Mouse (Mus musculus): Measurements from ENCODE around the gene Acmsd. TPM values are rescaled to one million over a fixed set of nuclear protein-coding genes. Genes with fewer than 3 reads are reported as not detected.
"Not testable (repeated sequence)": the region's sequence is repeated elsewhere in the genome, so short reads cannot be mapped to it uniquely, and the experiment has no call there.

Gene Acmsd
- polyA plus RNA-seq, 1 experiment from 2014 or later = 8.5 TPM

GRCm38 (mm10) chr1:127750401-127751102 is 21.3 kb downstream of the Acmsd start:
- Histone ChIP-seq H3K27ac (no peak overlapping the region), H3K4me2 (no peak overlapping the region), H3K4me1 (peaks cover 28% of the 10 kb centered on the region), H3K27me3 (replicated peaks) (no peaks in the 10 kb centered on the region), H3K36me3 (no peaks in the 10 kb centered on the region), H3K9ac (no peak overlapping the region), H3K4me3 (no peak overlapping the region), H3K9me3 (replicated peaks) (no peaks in the 10 kb centered on the region)
- WGBS (ENCODE audit: insufficient replicate concordance) = 76% methylated on average over 11 of the region's 11 CpGs
- ATAC-seq = no peak

- Histone ChIP-seq H3K27ac (peak overlapping the region; percentile 97), H3K9ac (peak overlapping the region; percentile 72), H3K4me1 (peaks cover 64% of the 10 kb centered on the region), H3K27me3 (replicated peaks) (no peaks in the 10 kb centered on the region), H3K9me3 (replicated peaks) (no peaks in the 10 kb centered on the region), H3K4me2 (peak overlapping the region; percentile 70), H3K36me3 (no peaks in the 10 kb centered on the region), H3K4me3 (no peak overlapping the region)
- ATAC-seq = no peak
- WGBS (ENCODE audit: insufficient replicate concordance) = 46% methylated on average over 4 of the region's 4 CpGs
These were observed 26.6 kb downstream of the Acmsd start for GRCm38 (mm10) chr1:127755806-127756205.

GRCm38 (mm10) chr1:127756331-127757163 is 27.3 kb downstream of the Acmsd start:
- ATAC-seq = peak; percentile 99
- no peaks in the 10 kb centered on the region for H3K36me3 ChIP-seq
- peak overlapping the region; percentile 72 for H3K9ac ChIP-seq
- no peaks in the 10 kb centered on the region for H3K27me3 ChIP-seq (replicated peaks)
- H3K9me3 ChIP-seq (replicated peaks) = no peaks in the 10 kb centered on the region
- H3K4me2 ChIP-seq = peak overlapping the region; percentile 70
- WGBS (ENCODE audit: insufficient replicate concordance) = 14% methylated on average over 5 of the region's 5 CpGs
- H3K4me3 ChIP-seq = peak overlapping the region; percentile 45
- H3K27ac ChIP-seq = peak overlapping the region; percentile 97
- H3K4me1 ChIP-seq = peaks cover 64% of the 10 kb centered on the region

DNA sequence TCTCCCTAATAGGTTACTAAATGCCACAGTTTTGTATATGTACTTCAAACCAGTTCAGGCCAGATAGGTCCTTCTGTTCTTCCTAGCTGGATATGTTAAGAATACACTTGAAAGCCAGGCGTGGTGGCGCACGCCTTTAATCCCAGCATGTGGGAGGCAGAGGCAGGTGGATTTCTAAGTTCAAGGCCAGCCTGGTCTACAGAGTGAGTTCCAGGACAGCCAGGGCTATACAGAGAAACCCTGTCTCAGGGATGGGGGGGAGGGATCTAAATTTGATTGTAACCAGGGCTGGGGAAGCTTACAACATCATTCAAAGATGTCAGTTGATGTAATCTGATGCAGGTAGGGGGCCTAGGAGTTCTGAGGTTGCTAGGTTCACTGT is 27.9 kb downstream of the Acmsd start:
- 0 out of 2 replicates have a peak, but pooled peaks have one; percentile 7 for ATAC-seq
- H3K4me3 ChIP-seq = peak overlapping the region; percentile 45
- peak overlapping the region; percentile 72 for H3K9ac ChIP-seq
- H3K36me3 ChIP-seq; H3K27me3 ChIP-seq (replicated peaks); H3K9me3 ChIP-seq (replicated peaks): not testable (repeated sequence)
- WGBS (ENCODE audit: insufficient replicate concordance) = 60% methylated on average over 3 of the region's 3 CpGs
- H3K27ac ChIP-seq = peak overlapping the region; percentile 97
- peaks cover 62% of the 10 kb centered on the region for H3K4me1 ChIP-seq
- peak overlapping the region; percentile 70 for H3K4me2 ChIP-seq

DNA sequence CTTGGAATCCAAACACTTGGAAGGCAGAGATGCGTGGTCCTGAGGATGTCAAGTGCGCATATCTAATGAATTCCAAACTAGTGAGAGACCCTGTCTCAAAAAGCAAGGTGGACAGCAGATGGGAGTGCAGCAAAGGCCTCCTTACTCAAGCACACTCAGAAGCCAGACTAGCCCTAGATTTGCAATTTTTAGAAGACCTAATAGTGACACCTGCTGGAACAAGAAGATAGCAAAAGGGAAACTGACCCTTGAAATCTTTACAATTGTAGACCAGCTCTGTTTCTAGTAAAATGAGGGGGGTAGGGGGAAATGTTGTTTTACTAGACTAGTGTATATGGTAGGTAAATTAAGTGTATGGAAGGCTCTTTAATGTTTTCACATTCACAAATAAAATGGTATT is 36.3 kb downstream of the Acmsd start:
- no peak overlapping the region for H3K4me3 ChIP-seq
- no peak overlapping the region for H3K27ac ChIP-seq
- H3K27me3 ChIP-seq (replicated peaks) = no peaks in the 10 kb centered on the region
- H3K4me1 ChIP-seq = peaks cover 3% of the 10 kb centered on the region; the same call in 1 of the 2 replicates
- no peaks in the 10 kb centered on the region for H3K9me3 ChIP-seq (replicated peaks)
- WGBS (ENCODE audit: insufficient replicate concordance) = 63% methylated on average over 2 of the region's 2 CpGs
- no peak overlapping the region for H3K9ac ChIP-seq
- no peaks in the 10 kb centered on the region for H3K36me3 ChIP-seq
- no peak overlapping the region for H3K4me2 ChIP-seq
- peak; percentile 51; the same call in 1 of the 2 replicates for ATAC-seq

- Histone ChIP-seq H3K36me3 (peaks cover 5% of the 10 kb centered on the region), H3K9ac (no peak overlapping the region), H3K9me3 (replicated peaks) (no peaks in the 10 kb centered on the region), H3K4me3 (no peak overlapping the region), H3K4me1 (peaks cover 3% of the 10 kb centered on the region; the same call in 1 of the 2 replicates), H3K27ac (no peak overlapping the region), H3K4me2 (no peak overlapping the region), H3K27me3 (replicated peaks) (no peaks in the 10 kb centered on the region)
- WGBS (ENCODE audit: insufficient replicate concordance) = 84% methylated on average over 2 of the region's 2 CpGs
- no peak for ATAC-seq
These were observed 37.5 kb downstream of the Acmsd start for GRCm38 (mm10) chr1:127766741-127767140.

GRCm38 (mm10) chr1:127773198-127773802 is 44.1 kb downstream of the Acmsd start:
- Histone ChIP-seq H3K27ac (peak overlapping the region; percentile 94), H3K4me1 (peaks cover 32% of the 10 kb centered on the region), H3K4me3 (peak overlapping the region; percentile 98), H3K36me3 (peaks cover 25% of the 10 kb centered on the region), H3K9ac (peak overlapping the region; percentile 92), H3K9me3 (replicated peaks) (no peaks in the 10 kb centered on the region), H3K4me2 (peak overlapping the region; percentile 81), H3K27me3 (replicated peaks) (no peaks in the 10 kb centered on the region)
- ATAC-seq = peak; percentile 22
- WGBS (ENCODE audit: insufficient replicate concordance) = under 1% methylated on average over 14 of the region's 14 CpGs

DNA sequence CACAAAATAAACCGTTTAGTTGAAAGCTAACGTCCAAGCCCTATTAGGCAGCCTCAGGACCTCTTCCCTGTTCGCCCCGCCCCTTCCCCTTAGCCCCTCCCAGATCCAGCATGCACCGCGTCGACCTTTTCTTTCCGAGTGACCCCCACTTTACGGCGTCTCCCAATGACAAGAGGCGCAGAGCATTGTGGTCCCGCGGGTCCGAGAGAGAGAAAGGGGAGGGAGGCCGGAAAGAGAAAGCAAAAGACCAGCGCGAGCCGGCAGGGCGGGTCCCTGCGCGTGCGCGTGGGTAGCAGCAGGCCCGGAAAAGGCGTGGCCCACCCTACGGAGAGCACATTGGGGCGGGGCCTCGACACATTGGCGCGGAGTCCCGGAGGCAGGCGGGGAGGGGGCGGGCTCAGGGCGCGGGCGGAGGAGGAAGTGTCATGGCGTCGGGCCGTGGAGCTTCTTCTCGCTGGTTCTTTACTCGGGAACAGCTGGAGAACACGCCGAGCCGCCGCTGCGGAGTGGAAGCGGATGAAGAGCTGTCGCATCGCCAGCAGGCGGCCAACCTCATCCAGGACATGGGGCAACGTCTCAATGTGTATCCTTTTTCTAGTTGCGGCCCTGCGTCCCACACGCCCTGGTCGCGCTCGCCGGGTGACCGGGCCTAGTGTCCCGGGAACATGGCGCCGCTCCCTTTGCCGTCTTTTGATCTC is 44.7 kb downstream of the Acmsd start, which contains the start of gene Ccnt2:
Gene Ccnt2, plus strand, starts transcription at position 362 of the 698 bp plus-strand sequence.
- Histone ChIP-seq H3K4me2 (peak within 1 kb of the TSS; percentile 84), H3K9ac (peak within 1 kb of the TSS; percentile 92), H3K9me3 (replicated peaks) (no peaks in the 10 kb centered on the region), H3K36me3 (peaks cover 30% of the 10 kb centered on the region), H3K4me1 (peaks cover 39% of the 10 kb centered on the region), H3K4me3 (peak within 1 kb of the TSS; percentile 98), H3K27me3 (replicated peaks) (no peaks in the 10 kb centered on the region), H3K27ac (peak within 1 kb of the TSS; percentile 94)
- ATAC-seq = peak; percentile 97
- 0% methylated on average over 63 of the region's 63 CpGs for WGBS (ENCODE audit: insufficient replicate concordance)

DNA sequence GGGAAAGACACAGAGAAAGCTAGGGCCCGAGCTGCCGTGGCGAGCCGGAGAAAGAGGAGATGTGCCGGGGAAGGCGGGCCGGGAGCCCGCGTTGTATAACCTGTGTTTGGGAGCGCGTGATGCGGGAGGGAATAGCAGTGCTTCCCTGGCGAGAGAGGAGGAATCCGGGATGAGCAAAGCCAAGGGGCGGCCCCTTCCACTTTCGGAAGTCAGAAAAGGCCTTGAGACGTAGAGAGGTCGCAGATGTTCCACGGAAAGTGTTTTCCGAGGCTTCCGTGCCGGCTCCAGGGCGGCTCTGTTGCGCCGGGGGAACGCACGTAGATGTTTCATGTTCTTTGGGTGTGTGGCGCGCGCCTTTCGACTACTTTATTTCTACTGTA is 45.3 kb downstream of the Acmsd start:
- peaks cover 44% of the 10 kb centered on the region for H3K4me1 ChIP-seq
- under 1% methylated on average over 31 of the region's 31 CpGs for WGBS (ENCODE audit: insufficient replicate concordance)
- peak overlapping the region; percentile 98 for H3K4me3 ChIP-seq
- no peaks in the 10 kb centered on the region for H3K9me3 ChIP-seq (replicated peaks)
- peaks cover 35% of the 10 kb centered on the region for H3K36me3 ChIP-seq
- ATAC-seq = no peak
- no peaks in the 10 kb centered on the region for H3K27me3 ChIP-seq (replicated peaks)
- H3K9ac ChIP-seq = peak overlapping the region; percentile 92
- H3K27ac ChIP-seq = peak overlapping the region; percentile 94
- H3K4me2 ChIP-seq = peak overlapping the region; percentile 84

GRCm38 (mm10) chr1:127775206-127775720 is 46.0 kb downstream of the Acmsd start:
- Histone ChIP-seq H3K36me3 (peaks cover 37% of the 10 kb centered on the region), H3K27me3 (replicated peaks) (no peaks in the 10 kb centered on the region), H3K4me2 (peak overlapping the region; percentile 84), H3K9ac (peak overlapping the region; percentile 92), H3K4me3 (peak overlapping the region; percentile 98), H3K27ac (peak overlapping the region; percentile 94), H3K4me1 (peaks cover 52% of the 10 kb centered on the region), H3K9me3 (replicated peaks) (no peaks in the 10 kb centered on the region)
- no peak for ATAC-seq
- 4% methylated on average over 10 of the region's 10 CpGs for WGBS (ENCODE audit: insufficient replicate concordance)

- Histone ChIP-seq H3K4me2 (peak overlapping the region; percentile 84), H3K36me3 (peaks cover 42% of the 10 kb centered on the region), H3K4me3 (peak overlapping the region; percentile 98), H3K9me3 (replicated peaks) (no peaks in the 10 kb centered on the region), H3K27ac (peak overlapping the region; percentile 58; the same call in 1 of the 2 replicates), H3K27me3 (replicated peaks) (no peaks in the 10 kb centered on the region), H3K4me1 (peaks cover 60% of the 10 kb centered on the region), H3K9ac (peak overlapping the region; percentile 92)
- WGBS (ENCODE audit: insufficient replicate concordance) = 53% methylated on average over 6 of the region's 6 CpGs
- ATAC-seq = no peak
These were observed 47.0 kb downstream of the Acmsd start for GRCm38 (mm10) chr1:127776246-127776645.
